Mouse (Mus musculus) heart, adult 11 months (tissue): ENCODE measurements around the gene Trmt44.
"Not testable (repeated sequence)": the region's sequence is repeated elsewhere in the genome, so short reads cannot be mapped to it uniquely, and the experiment has no call there.

Experiments
- DNase-seq: peaks from one replicate; pipeline ENCODE4 v3.0.0; 2022

Gene Trmt44

DNA sequence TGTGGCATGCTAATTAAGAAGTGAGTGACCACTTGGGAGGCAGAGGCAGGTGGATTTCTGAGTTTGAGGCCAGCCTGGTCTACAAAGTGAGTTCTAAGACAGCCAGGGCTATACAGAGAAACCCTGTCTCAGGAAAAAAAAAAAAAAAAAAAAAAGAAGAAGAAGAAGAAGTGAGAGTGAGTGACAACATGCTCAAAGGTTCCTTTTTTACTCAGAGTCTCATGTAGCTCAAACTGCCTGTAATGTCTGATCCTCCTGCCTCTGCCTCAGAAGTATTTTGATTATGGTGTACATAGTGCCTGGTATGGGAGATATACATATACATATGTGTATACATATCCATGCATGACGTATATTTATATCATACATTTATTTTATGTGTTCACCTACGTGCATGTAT is 9.4 kb upstream of the Trmt44 start:
- DNase-seq, result not testable (repeated sequence)

DNA sequence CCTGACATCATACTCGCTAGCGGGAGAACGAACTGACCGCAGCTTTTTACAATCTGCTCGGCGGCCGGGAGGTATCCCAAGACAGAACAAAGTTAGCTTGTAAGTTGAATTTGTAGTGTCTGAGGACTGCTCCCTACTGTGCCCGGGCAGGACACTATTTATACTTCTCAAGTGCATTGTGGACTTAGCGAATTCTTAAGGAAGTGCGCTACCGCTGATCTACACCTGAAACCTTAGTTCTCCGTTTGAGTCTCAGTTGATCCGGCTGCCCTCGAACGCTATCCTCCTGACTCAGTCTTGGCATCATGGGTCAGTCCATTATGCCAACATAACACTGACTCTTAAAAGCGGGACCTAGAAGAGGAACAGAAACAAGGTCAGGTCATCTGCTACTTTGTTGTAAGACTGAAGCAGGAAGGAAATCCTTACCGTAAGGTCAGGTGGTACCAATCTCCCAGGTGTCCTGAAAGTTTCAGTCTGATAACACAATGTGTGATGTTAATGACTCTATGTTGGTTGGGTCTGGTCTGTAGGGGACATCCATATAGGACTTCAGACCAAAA is 8.4 kb upstream of the Trmt44 start:
- no peak for DNase-seq

DNA sequence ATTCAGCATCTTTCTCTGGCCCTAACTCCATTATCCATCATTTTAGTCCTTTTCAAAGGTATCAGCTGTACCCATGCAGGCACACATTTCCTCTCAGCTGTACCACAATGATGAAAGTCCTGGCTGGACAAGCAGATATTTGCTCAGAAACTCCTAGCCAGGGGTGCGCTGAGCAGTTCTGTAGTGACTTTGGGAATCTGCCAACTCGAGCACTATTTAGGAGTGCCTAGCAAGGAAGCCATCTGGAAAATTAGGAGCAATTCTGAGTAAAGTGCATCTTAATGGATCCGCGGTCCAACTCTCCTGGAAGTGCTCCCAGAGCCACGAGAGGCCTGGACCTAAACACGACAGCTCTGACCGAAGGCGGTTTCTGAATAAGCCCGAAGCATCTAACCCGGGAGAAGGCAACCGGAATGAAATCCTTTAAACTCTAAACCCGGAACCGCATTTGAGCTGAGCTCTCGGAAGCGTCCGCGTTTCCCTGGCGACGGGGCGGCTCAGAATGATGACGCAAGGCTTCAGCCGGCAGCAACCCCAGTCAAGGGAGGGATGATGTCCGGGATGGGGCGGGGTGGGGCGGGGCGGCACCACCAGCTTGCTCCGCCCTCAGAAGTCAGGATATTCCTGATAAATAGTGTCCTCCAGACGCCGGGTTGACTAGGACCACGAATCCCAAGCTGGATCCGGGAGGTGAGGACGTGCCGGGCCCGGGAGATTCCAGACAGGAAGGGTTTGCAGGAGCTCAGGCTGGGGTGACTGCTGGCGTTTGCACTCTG is 7.8 kb upstream of the Trmt44 start, which contains the start of gene Acox3:
Gene Acox3 (plus strand): TSS at position 596 of the 776 bp plus-strand sequence.
- DNase-seq, result peak; percentile 100

DNA sequence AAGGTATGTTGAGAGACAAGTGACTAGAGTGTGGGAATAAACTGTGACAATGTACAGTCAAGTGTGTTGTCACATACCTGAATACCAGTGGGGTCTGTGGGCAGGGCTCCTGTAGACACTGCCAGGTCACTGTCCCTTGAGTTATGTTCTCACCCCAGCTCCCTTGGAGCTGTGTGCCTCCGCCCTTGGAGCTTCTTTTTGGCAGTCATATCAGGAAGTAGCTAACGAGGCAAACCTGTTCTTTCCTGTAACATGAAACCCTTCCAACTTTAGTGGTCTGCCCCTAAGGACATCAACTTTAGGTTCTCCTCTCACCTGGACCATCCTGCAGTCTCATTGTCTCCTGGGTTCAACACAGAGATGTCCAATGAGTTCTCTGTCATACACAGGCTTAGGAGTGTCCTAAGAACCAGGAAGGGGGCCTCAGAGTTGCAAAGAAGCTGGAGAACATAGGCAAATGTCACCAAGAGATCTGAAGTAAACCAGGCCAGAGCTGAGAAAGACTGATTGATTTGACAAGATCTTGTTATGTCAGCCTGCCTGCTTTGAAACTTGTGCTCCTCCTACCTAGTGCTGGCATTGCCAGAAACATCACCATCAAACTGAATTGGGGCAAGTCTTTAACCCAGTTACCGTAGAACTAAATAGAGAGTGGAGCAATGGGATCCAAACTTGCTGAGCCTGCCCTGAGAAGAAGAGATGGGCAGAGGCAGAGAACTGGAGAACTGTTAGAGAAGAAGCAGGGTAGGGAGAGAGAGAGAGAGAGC is 5.5 kb upstream of the Trmt44 start:
- no peak for DNase-seq

DNA sequence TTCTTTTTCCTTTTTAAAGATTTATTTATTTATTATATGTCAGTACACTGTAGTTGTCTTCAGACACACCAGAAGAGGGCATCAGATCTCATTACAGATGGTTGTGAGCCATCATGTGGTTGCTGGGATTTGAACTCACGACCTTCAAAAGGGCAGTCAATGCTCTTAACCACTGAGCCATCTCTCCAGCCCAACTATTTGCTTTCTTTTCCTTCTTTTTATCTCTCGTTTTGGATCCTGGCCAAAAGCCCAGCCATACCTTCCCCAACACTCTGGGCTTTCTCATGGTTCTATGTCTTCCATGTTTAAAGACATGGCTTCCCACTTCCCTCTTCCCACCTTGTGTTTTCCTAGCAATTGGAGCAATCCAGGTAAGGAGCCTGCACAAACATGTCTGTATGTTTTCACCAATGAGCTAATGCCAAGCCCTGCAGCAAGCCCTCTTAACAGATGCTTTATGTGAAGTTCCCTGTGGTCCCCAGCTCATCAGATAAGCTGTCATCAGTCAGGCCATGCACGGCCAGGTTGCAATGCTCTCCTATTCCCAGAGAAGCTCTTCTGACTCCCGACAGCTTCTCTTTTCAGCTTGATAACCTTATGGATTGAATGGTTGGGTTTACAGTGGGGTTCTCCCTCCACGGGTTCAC is 4.5 kb upstream of the Trmt44 start:
- no peak for DNase-seq

DNA sequence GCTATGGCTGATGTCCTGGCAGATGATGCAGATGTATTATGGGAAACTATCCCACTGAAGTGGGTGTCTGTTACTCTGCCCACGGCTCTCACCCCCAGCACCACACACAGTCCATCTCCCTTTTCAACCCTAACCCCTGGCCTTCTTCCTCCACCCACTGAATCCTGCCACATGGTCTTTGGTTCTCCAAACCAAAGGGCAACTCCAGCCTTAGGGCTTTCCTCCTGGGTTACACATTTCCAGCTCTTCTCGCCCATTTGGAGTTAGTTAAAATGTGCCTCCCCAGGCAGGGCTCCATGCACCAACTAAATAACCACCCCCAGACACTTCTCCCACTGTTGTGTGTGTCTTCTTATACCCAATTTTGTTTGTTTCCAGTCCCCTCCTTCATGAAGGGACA is 3.5 kb upstream of the Trmt44 start:
- no peak for DNase-seq

DNA sequence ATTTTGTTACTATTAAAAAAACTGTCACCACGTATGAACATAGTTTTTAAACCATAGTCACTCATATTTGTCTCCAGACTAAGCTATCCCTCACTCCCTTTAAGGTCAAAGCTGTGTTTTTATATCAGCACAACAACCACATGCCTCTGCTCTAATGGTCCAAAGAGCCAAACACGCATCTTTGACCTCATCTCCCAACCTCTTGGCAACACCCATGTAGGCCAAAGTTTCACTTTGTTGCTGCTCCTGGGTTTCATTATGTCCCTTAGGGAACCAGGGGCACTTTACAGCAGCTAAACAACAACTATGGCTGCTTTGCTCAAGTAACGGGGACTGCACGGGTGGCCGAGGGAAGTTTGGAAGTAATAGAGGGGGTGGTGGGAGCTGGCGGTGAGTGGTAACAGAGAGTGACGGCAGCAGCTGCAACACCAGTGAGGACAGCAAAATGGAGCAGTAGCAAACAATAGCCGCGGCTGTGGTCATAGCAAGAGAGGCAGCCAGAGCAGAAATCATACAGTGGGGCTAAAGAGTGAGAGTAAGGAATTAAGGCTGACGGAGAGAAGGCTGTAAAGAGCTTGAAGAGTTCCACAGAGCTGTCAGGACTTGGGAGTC is 1.6 kb upstream of the Trmt44 start:
- no peak for DNase-seq

DNA sequence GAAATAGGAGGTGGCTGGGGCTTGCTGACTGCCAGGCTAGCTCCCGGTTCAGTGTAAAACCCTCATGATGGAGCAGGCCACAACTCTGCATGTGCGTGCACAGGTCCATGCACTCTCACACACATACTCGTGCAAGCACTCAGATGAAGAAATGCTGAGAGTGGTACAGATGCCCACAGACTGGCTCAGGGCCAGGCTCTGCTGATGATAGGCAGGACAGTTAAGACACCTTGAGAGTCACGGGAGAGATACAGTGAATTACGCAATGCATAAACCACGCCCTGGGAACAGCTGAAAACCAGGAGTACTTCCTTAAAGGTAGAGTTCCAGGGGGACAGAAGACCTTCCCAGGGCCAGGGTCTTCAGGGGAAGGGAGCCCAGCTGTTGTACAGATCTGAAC is 3.3 kb downstream of the Trmt44 start:
- DNase-seq, result no peak

DNA sequence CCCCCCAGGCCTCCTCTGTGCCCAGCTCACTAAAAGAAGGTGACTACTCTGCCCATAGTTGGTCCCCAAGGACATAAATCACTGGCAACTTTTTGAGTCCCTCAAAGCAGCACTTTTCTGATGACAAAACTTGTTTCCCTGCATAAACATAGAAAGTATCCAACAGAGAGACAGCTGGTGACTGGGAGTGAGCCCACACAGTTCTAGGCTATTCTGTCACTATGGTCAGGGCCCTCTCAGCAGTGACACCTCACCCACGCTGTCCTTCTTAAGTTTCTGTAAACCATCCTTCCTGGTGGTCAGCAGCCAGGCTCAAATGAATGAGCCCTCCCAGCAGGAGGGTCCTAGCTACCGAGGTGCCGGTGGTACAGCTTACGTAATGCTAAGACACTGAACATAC is 8.2 kb downstream of the Trmt44 start:
- DNase-seq, result no peak

DNA sequence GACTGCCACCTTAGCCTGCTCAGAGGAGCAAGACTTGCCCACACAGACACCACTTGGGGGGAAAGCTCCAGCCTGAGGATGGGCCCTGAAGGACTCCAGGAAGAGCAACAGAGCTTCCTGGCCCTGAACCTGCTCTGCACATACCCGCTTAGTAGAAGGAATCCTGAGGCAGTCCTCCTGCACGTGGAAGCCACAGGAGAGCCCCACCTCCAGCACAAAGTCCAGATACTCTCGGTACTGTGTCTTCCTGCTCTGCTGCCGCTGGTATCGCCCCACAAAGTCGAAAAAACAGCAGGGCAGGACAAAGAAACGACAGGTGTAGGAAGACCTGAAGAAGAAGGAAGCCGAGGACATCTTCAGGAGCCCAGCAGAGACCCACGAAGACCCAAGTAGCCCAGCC is 9.7 kb downstream of the Trmt44 start:
- DNase-seq, result no peak

DNA sequence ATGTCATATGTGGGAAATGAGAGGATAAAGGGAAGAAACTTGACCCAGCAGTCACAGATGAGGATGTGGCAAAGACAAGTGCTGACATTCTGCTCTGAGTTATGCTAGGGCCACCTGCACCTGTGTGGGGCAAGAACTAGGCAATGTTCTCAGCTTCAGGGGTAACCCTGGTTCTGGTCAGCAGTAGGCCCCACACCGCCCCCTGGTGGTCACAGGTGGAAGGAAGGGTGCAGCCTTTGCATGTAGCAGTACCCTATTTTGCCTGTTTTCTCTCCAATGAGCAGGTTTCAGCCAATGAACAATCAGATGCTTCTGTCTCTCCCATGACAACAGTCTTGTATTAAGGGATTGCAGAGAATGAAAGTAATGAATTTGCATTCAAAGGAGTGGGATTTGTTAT is 11.4 kb downstream of the Trmt44 start:
- peak; percentile 94 for DNase-seq

DNA sequence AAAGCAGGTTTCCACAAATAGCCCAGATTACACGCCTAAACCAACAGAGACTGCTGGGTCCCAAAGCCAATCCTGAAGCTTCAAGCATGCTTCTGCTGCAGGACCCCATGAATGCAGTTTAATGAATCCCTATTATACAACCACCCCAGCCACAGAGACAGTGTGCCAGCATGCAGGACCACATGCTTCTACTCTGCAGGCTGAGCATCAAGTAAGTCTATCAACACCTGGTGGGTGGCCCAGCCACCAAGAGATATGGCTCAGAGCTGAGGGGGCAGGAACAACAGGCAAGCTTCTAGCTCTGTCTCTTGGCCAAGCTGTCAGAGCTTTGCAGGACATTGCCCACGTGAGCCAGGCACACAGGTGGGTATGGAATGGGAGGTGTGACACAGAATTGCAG is 12.3 kb downstream of the Trmt44 start:
- no peak for DNase-seq

DNA sequence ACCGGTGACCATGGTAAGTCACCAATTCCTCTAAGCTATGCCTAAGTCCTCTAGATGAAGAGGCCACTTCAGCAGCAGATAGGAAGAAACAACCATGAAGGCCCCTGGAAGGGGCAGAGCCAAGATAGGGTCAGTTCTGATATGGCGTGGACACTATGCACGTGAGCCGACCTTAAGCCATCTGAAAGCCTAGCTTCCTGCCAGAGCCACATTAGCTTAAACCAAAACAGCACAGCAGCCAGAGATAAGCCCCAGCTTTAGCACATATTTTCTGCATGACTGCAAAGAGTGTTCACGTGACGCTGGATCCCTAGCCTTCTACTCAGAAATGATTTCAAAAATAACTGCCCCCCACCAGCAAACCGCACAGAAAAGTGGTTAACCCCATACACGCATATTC is 15.4 kb downstream of the Trmt44 start:
- peak; percentile 93 for DNase-seq

DNA sequence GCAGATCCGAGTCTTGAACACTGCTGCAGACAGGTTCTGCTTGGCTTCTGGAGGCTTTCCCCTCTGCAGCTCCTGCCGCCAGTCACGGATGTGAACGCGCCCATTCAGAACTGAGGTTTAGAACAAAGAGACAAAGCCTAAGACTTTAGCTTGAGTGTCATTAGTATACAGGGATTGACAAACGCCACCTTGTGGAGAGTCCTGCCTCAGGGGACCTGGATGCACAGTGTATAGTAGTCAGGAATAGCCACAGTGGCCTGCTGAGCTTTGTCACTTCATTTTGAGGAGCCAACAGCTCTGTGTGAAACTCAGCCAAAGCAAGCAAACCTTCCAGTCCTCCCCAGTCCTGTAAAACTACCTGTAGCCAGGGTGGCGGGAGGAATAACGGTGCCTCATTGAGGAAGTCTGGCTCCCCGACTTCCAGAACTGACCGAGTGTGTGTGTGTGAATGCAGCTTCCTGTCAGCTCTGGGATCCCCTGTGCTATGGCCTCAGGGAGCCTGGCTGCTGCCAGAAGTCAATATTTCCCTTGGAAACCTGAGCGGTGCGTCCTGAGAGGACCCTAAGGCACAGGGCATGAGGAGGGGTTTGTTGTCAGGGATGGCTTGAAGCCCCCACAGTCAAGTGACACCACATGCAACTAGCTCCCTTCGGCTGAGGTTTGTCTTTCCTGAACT is 16.8 kb downstream of the Trmt44 start:
- peak; percentile 96 for DNase-seq

DNA sequence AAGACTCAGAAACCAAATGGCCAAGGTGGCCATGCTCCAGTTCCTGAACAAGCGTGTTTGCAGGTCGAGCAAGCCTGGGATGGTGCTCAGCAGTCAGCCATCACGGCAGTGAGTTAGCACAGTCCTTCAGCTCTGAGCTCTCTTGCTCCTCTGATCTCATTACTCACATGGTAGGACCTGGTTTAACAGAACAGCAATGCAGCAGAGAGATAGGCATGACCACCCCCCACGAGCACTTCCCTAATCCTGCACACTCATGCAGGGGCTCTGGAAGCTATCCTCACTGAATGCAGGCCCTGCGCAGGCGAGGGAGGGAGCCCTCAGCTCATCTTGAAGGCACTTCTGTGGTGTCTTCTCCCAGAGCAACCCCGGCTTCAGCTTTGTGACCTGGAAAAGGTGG is 18.5 kb downstream of the Trmt44 start:
- no peak for DNase-seq

DNA sequence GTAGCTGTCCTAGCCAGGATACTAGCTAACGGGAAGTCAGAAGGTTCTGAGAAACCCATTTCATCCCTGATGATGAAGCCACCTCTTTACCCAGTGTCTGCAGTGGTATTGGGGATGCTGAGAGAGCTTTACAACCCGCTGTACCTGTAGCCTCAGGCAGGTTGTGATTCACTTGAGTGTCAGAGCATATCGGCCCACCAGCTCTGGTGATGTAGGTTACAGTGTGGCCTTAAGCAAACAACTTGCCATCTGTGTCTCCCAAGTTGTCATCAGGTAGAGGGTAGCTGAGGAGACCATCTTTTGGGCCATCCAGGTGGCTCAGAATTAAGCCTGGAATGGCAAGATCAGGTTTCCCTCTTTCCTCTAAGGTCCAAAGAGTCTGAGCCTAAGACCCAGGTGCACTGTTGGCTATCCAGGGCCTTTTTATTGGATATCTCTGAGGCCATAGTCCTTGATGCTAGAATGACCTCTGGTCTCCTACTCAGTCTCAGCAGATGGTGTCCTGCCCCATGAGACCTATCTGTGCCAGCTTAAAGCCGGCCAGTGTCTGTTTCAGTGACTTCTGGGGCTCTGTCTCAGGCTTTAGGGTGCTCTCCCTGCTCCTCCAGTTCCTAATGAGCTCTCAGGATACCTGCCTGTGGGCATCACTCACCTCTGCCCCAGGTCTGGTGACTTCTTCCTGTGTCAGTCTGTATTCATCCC is 21.9 kb downstream of the Trmt44 start:
- no peak for DNase-seq

DNA sequence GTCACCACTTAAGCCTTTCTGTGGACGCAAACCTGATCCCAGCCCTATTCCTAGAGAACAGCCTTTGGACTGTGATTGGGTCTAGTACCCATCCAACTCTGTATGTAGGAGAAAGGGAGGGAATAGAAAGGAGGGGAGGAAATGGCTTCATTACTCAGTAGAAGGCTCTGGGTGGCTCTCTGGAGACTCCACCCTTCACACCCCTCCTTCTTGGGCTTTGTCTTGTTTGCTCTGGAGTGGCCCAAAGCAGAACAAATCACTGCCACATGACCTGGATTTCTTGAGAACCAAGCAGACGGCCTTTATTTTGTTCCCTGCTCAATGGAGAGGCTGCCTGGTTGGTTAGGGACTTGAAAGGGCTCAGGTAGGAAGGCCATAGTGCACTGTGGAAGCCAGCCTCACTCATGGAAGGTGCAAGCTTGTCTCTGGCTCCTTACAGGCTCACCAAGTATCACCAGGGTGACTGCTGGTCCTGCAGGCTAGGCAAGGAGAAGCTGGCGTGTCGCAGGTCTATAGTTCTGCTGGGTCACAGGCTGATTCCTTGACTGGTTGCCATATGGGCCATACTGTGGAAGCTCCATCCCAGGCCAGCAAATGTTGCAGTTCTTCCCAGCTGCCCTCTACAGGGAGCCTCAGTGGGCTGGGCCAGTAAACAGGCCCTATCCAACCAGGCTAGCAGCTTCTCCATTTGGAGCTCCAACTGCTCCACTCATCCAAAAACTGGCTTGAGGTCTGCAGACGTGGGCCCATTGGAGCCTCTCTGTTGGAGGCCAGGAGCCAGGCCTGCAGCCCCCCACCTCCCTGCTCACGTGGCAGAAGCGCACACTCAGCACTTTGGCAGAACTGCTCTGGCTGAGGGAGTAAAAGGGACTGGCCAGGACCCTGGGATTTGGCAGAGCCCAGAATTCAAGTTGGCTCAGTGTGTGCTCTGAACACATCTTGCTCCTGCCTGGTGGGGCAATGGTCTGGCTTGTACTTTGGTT is 22.7 kb downstream of the Trmt44 start:
- peak; percentile 97 for DNase-seq

DNA sequence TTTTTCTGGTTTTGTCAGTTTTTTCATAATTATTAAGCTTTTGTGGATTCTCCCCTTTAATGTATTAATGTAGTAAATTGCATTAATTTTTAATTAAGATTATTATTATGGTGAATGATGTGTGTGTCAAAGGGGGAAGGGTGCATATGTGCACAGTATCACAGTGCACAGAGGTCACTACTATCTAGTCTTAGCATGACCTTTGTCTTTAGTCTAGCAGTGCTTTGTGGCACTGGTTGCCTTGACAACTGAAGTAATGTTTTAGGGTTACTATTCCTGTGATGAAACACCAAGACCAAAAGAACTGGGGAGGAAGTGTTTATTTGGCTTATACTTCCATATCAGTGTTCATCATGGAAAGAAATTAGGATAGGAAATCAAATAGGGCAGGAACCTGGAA is 28.7 kb downstream of the Trmt44 start:
- no peak for DNase-seq

DNA sequence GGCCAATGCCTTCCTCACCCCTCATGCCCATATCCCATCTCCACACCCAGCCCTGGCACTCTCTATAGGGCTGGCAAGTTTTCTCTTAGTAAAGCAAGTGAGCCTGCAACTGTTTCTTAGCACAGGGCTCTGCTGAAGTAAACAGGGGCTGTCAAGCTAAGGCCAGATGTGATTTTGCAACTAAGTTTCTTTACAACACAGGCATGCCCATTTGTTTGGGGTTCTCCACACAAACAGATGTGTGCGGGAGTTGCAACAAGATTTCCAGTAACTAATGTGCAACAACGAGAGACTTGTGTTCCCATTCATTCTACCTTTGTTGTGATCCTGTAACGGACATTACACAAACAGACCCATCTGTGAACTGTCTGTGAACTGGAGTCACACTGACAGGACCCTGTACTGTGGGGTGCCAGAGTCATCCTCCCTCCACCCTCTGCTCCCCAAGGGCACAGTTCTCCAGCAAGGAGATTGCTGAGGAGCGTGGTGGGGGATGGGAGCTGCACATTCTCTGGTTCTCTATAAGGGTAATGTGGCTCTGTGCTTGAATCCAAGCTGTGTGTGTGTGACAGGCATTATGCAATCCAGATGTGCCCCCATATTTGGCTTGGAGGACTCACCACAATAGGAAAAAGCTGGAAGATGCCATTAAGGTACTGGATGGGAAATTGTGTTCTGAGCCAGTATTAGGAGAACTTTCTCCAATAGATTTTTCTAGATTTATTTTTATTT is 33.6 kb downstream of the Trmt44 start:
- DNase-seq, result no peak

DNA sequence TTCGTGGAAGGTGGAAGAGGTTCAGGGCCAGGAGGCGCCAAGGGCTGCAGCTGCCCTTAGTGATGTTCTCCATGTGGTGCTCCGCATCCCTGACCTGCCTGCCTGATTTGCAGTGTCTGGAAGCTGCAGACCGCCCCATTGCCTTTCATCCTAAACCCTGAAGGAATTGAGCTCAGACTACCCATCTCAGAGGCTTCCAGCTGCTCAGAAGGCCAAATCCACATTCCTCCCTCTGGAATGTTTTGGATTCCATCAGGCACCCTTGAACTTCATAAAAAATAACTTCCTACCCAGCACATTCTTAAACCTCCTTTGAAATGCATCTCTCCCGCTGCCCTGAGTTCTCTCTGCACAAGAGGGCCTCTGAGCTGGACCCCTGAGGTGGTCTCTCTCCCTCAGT is 34.3 kb downstream of the Trmt44 start:
- DNase-seq, result no peak
